In the genomic region with DNA sequence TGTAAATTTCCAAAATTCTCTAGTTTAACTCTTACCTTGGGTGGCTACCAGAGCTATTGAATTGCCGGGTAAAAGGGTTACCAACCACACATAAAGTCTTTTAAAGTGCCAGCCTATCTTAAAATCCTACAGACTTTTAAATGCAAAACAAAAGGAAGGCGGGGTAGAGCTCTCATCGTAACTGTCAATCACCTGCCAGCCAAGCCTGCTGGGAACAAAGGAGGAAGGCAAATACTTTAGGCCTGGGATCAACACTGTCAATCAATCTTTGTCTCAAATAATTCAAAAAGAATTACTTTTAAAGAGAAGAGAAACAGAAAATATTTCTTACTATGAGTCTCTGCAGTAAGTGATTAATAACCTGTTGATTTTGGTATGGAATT, we compare ENCODE assay signal across 14 mouse cellular contexts. TPM values are rescaled to one million over a fixed set of nuclear protein-coding genes. Genes with fewer than 3 reads are reported as not detected.
A peak's percentile ranks its signal among the peaks of the same experiment; 100 is the strongest.
DNase-seq lines count a peak whose midpoint lies in the region; ATAC-seq and TF ChIP-seq lines count a peak whose summit lies in the region.
"Had no signal": no experiment of that assay in that cellular context is flagged by ENCODE, and none has a peak within 500 bp of the region (broad histone marks: within the 10 kb centered on the region; RNA-seq: fewer than 3 reads in every experiment).

No protein-coding gene starts in this region.

- H3K27me3 ChIP-seq in forebrain, embryonic 11.5 days (ENCODE audit: control insufficient read depth, insufficient read depth, low read length), result no peaks in the 10 kb centered on the region
- no peaks in the 10 kb centered on the region for H3K27me3 ChIP-seq in forebrain, postnatal 0 days (ENCODE audit: insufficient read depth, low read length)
- H3K27me3 ChIP-seq in lung, embryonic 16.5 days (ENCODE audit: control insufficient read depth, insufficient read depth, low read depth, low read length), result no peaks in the 10 kb centered on the region
- H3K27me3 ChIP-seq in embryonic facial prominence, embryonic 11.5 days (ENCODE audit: control insufficient read depth, insufficient read depth, low read length), result no peaks in the 10 kb centered on the region
- peaks cover 5% of the 10 kb centered on the region for H3K27me3 ChIP-seq in limb, embryonic 13.5 days
- H3K27me3 ChIP-seq: embryonic facial prominence, embryonic 15.5 days had no signal

- WGBS in forebrain, embryonic 11.5 days, result 4% methylated on average over 3 of the region's 3 CpGs
- WGBS in forebrain, postnatal 0 days, result 3% methylated on average over 3 of the region's 3 CpGs
- 21% methylated on average over 3 of the region's 3 CpGs for WGBS in lung, embryonic 16.5 days
- 10% methylated on average over 3 of the region's 3 CpGs for WGBS in embryonic facial prominence, embryonic 11.5 days
- WGBS in limb, embryonic 13.5 days, result 12% methylated on average over 3 of the region's 3 CpGs

- no peaks in the 10 kb centered on the region for H3K9me3 ChIP-seq in forebrain, embryonic 11.5 days (ENCODE audit: control insufficient read depth, low read length)
- H3K9me3 ChIP-seq in forebrain, postnatal 0 days (ENCODE audit: low read length), result no peaks in the 10 kb centered on the region
- no peaks in the 10 kb centered on the region for H3K9me3 ChIP-seq in lung, embryonic 16.5 days (ENCODE audit: control insufficient read depth, low read length)
- no peaks in the 10 kb centered on the region for H3K9me3 ChIP-seq in embryonic facial prominence, embryonic 11.5 days (replicated peaks; ENCODE audit: control insufficient read depth, low read length)
- H3K9me3 ChIP-seq in limb, embryonic 13.5 days, result no peaks in the 10 kb centered on the region
- H3K9me3 ChIP-seq: embryonic facial prominence, embryonic 15.5 days; G1E had no signal

- peaks cover 4% of the 10 kb centered on the region; the same call in 1 of the 2 replicates for H3K4me1 ChIP-seq in forebrain, embryonic 11.5 days (replicated peaks; ENCODE audit: control insufficient read depth, insufficient read depth, low read length)
- H3K4me1 ChIP-seq in forebrain, postnatal 0 days (ENCODE audit: insufficient read depth), result no peaks in the 10 kb centered on the region
- peaks cover 4% of the 10 kb centered on the region for H3K4me1 ChIP-seq in lung, embryonic 16.5 days (replicated peaks; ENCODE audit: control insufficient read depth, insufficient read depth, low read length)
- no peaks in the 10 kb centered on the region for H3K4me1 ChIP-seq in embryonic facial prominence, embryonic 11.5 days (ENCODE audit: control insufficient read depth, insufficient read depth, low read length)
- peaks cover 13% of the 10 kb centered on the region for H3K4me1 ChIP-seq in limb, embryonic 13.5 days

- no peak overlapping the region for H3K9ac ChIP-seq in forebrain, embryonic 11.5 days (ENCODE audit: low read length)
- H3K9ac ChIP-seq in forebrain, postnatal 0 days, result no peak overlapping the region
- no peak overlapping the region for H3K9ac ChIP-seq in lung, embryonic 16.5 days (ENCODE audit: low read length)
- H3K9ac ChIP-seq in embryonic facial prominence, embryonic 11.5 days (replicated peaks; ENCODE audit: low read length), result no peak overlapping the region
- H3K9ac ChIP-seq in limb, embryonic 13.5 days, result no peak overlapping the region
- H3K9ac ChIP-seq: embryonic facial prominence, embryonic 15.5 days had no signal

- DNase-seq in forebrain, embryonic 11.5 days (ENCODE audit: low spot score), result no peak
- DNase-seq in forebrain, postnatal 0 days, result no peak
- DNase-seq in lung, postnatal 25 days (ENCODE audit: low spot score), result no peak
- DNase-seq in embryonic facial prominence, embryonic 11.5 days (ENCODE audit: low spot score), result peak; percentile 66
- no peak for DNase-seq in right cerebral cortex, postnatal 14 days
- no peak for DNase-seq in left cerebral cortex, adult 8-10 months (ENCODE audit: low spot score in 2 of 2)
- DNase-seq: cerebellum, adult 2 months; layer of hippocampus, adult 9-11 months; lung, postnatal 36 days had no signal

- no peak for TF ChIP-seq CTCF in forebrain, postnatal 0 days (IDR thresholded peaks at IDR 0.05; ENCODE audit: low read depth)

- H3K36me3 ChIP-seq in forebrain, embryonic 11.5 days (ENCODE audit: control insufficient read depth, insufficient read depth, low read length), result no peaks in the 10 kb centered on the region
- H3K36me3 ChIP-seq in forebrain, postnatal 0 days (ENCODE audit: insufficient read depth), result no peaks in the 10 kb centered on the region
- H3K36me3 ChIP-seq in lung, embryonic 16.5 days (ENCODE audit: control insufficient read depth, insufficient read depth, low read length), result no peaks in the 10 kb centered on the region
- no peaks in the 10 kb centered on the region for H3K36me3 ChIP-seq in embryonic facial prominence, embryonic 11.5 days (replicated peaks; ENCODE audit: control insufficient read depth, insufficient read depth, low read depth, low read length)
- no peaks in the 10 kb centered on the region for H3K36me3 ChIP-seq in limb, embryonic 13.5 days
- H3K36me3 ChIP-seq: embryonic facial prominence, embryonic 15.5 days; G1E had no signal

- peak overlapping the region; percentile 38; the same call in 1 of the 2 replicates for H3K4me2 ChIP-seq in forebrain, embryonic 11.5 days (ENCODE audit: low read depth, low read length, severe bottlenecking)
- H3K4me2 ChIP-seq in forebrain, postnatal 0 days (ENCODE audit: low read depth), result no peak overlapping the region
- H3K4me2 ChIP-seq in lung, embryonic 16.5 days (ENCODE audit: low read depth, low read length), result peak overlapping the region; percentile 47; the same call in 1 of the 2 replicates
- no peak overlapping the region for H3K4me2 ChIP-seq in embryonic facial prominence, embryonic 11.5 days (ENCODE audit: low read depth, low read length)
- 0 out of 2 replicates have a peak overlapping the region, but pooled peaks have one; percentile 38 for H3K4me2 ChIP-seq in limb, embryonic 13.5 days (replicated peaks)
- H3K4me2 ChIP-seq: liver, embryonic 11.5 days had no signal

- H3K27ac ChIP-seq in forebrain, embryonic 11.5 days (ENCODE audit: low read depth, low read length), result no peak overlapping the region
- H3K27ac ChIP-seq in forebrain, postnatal 0 days (ENCODE audit: low read depth, low read length), result no peak overlapping the region
- no peak overlapping the region for H3K27ac ChIP-seq in lung, embryonic 16.5 days (ENCODE audit: low read length)
- no peak overlapping the region for H3K27ac ChIP-seq in embryonic facial prominence, embryonic 11.5 days (replicated peaks; ENCODE audit: low read depth, low read length)
- H3K27ac ChIP-seq in limb, embryonic 13.5 days, result no peak overlapping the region
- H3K27ac ChIP-seq: embryonic facial prominence, embryonic 15.5 days had no signal

- H3K4me3 ChIP-seq in forebrain, embryonic 11.5 days (ENCODE audit: low read depth, low read length), result peak overlapping the region; percentile 7; the same call in 1 of the 2 replicates
- H3K4me3 ChIP-seq in forebrain, postnatal 0 days (ENCODE audit: low read depth, low read length), result no peak overlapping the region
- no peak overlapping the region for H3K4me3 ChIP-seq in lung, embryonic 16.5 days (ENCODE audit: low read length)
- H3K4me3 ChIP-seq in embryonic facial prominence, embryonic 11.5 days (ENCODE audit: low read depth, low read length), result no peak overlapping the region
- no peak overlapping the region for H3K4me3 ChIP-seq in limb, embryonic 13.5 days
- H3K4me3 ChIP-seq: embryonic facial prominence, embryonic 15.5 days had no signal

- ATAC-seq in forebrain, embryonic 11.5 days (replicated peaks; ENCODE audit: low FRiP score), result peak; percentile 78; the same call in 1 of the 2 replicates
- no peak; the same call in 1 of the 2 replicates for ATAC-seq in forebrain, postnatal 0 days
- no peak for ATAC-seq in lung, embryonic 16.5 days (ENCODE audit: low read depth)
- no peak for ATAC-seq in embryonic facial prominence, embryonic 11.5 days (replicated peaks; ENCODE audit: insufficient number of reproducible peaks, low FRiP score, low TSS enrichment, low read depth)
- ATAC-seq in limb, embryonic 13.5 days (ENCODE audit: low FRiP score, low read depth), result no peak

RNA-seq across cellular contexts. Expression of a gene that starts 10.1 kb away (rescaled TPM):
- 44.3 and 49.7 TPM in 2 replicates for polyA plus RNA-seq in forebrain, embryonic 11.5 days (2014; fragmentation: Nextera tagmentation; extraction: Ambion mirVana)
- total RNA-seq in forebrain, postnatal 0 days (2014; rRNA removed), result 23.9 and 26.8 TPM in 2 replicates
- polyA plus RNA-seq in forebrain, postnatal 0 days (2015; fragmentation: Nextera tagmentation; extraction: Ambion mirVana), result 7.9 and 14.2 TPM in 2 replicates
- 75.8 and 81.7 TPM in 2 replicates for polyA plus RNA-seq in lung, embryonic 16.5 days (2015; fragmentation: Nextera tagmentation; extraction: Ambion mirVana)
- polyA plus RNA-seq in embryonic facial prominence, embryonic 11.5 days (2014; fragmentation: Nextera tagmentation; extraction: Ambion mirVana), result 47.4 and 51.9 TPM in 2 replicates
- polyA plus RNA-seq in limb, embryonic 13.5 days (2015; fragmentation: Nextera tagmentation; extraction: Ambion mirVana), result 89.9 and 90.2 TPM in 2 replicates
- total RNA-seq in left cerebral cortex, adult 8-10 months (2022), result 10 to 100 TPM; 69.4 to 88.4 (median 77.1) TPM

Comparison
In these comparisons a context has a peak if more than half of its experiments do, and no peak if none do; other contexts are left out.
1. H3K4me2 ChIP-seq: peak in forebrain, embryonic 11.5 days (single experiment), lung, embryonic 16.5 days (single experiment) and limb, embryonic 13.5 days (single experiment); none in forebrain, postnatal 0 days (single experiment) and embryonic facial prominence, embryonic 11.5 days (single experiment).